Mouse (Mus musculus) heart, postnatal 25 days (tissue): Measurements from ENCODE around the gene Rap1b. TPM values are rescaled to one million over a fixed set of nuclear protein-coding genes. Genes with fewer than 3 reads are reported as not detected.

Source experiments
- DNase-seq: peaks from one replicate; pipeline ENCODE4 v3.0.0; 2022; ENCODE audit warnings: low spot score
- intact Hi-C: fragments of 180-260 bp; cut with DNase I; formaldehyde crosslinking; loops from one replicate; pipeline ENCODE4 v1.15.1; 2025
- total RNA-seq, 2 experiments: library from RNA; stranded (reverse); gene quantifications; 2 replicates each; pipeline ENCODE4 v1.2.3; 2021

Rap1b gene
- total RNA-seq, 2 experiments from 2014 or later: 48.1 to 56.8 TPM

GRCm38 (mm10) chr10:117860361-117860760, 14.5 kb upstream of the Rap1b start:
- DNase-seq: no peak
- intact Hi-C loops: no loop called here

DNA sequence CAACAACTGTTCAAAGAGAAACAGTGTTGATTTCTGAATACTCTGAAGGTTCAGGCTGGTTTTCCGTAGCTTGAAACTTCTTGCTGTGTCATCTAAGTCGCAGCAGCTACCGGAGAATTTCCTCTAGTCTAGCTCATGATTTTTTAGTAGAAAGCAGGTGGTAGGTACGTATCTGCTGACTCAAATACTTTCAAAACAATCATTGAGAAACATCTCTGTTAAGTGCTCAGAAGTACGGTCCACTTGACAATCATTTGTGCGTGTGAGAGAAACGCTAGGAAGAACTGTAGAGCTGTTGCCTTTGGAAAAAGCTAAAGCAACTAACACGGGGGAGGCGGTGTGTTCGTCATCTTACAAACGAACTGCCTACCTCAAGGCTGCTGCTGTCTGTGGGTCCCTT, 14.0 kb upstream of the Rap1b start:
- intact Hi-C loops: no loop called here

GRCm38 (mm10) chr10:117858241-117858640, 12.4 kb upstream of the Rap1b start:
- intact Hi-C loops: no loop called here
- no peak for DNase-seq

More for the DNA sequence above, 14.0 kb upstream of the Rap1b start:
- no peak for DNase-seq

DNA sequence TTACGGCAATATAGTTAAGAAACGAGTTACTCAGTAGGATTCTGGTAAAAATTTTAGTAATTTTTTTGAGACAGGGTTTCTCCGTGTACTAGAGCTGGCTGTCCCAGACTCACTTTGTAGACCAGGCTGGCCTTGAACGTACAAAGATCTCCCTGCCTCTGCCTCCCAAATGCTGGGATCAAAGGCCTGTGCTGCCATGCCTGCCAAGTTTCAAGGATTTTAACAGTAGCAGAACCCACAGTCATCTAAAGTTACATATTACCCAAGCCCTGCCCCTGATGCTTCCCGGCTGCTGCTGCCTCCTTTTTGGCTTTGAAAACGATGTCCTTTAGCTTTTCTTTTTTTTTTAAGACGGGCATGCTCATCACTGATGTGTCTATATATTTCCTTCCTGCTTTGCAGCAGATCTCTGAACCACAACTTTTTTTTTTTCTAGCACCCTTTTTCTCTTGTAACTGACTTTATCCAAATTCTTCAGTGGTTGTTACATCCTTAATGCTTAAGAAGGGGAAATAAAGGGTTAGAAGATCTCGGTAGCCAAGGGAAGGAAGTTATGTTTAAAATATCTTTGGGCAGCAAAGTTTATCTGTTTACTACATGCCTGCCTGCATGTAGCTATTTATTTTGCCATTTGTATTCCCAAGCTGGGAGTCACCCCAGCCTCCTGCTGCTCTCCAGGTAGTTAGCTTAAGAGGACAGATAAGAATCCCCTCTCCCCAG, 10.3 kb upstream of the Rap1b start:
- intact Hi-C loops: no loop called here
- no peak for DNase-seq

GRCm38 (mm10) chr10:117852648-117853192, 6.9 kb upstream of the Rap1b start:
- intact Hi-C loops: no loop called here
- no peak for DNase-seq

- no peak for DNase-seq
- intact Hi-C loops: loop anchor here (5.0 kb wide), 6 partner anchors 53 to 258 kb away; no protein-coding TSS in a partner anchor
These were observed 3.1 kb upstream of the Rap1b start for GRCm38 (mm10) chr10:117848981-117849380.

DNA sequence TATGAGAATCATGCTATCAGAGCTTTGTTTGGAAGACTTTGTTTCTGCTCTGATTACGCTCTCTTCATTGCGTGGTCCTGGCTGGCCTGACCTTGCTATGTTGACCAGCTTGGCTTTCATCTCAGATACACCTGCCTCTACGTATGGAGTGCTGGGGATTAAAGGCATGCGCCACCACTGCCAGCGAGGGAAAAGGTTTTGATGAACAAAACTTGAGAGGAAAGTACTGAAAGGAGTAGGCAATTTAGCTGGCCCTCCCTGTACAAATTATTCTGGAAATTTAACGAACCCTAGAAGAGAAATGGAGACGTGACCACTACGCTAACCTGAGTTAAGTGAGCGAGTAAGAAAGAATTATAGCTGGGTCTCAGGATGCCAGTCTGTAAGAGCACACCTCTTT, 961 bp upstream of the Rap1b start:
- intact Hi-C loops: loop anchor here (5.0 kb wide), 6 partner anchors 56 to 261 kb away; no protein-coding TSS in a partner anchor
- DNase-seq: no peak

DNA sequence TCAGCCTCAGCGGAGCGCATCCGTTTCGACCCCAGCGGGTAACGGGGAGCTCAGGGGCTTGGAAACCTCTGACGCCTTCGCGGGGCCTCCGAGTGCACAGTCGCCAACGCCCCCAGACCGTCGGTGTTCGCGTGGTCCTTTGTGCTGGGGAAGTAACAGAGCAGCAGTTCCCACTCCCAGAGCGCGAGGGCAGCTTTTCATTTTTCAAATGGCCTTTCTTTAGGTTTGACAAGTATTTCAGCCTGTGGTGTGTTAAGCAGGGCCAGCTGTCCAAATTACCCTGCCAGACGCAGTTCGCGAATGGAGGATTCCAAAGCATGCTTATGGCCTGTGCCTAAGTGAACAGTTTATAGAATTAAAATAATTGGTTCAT, 411 bp upstream of the Rap1b start:
- intact Hi-C loops: loop anchor here (5.0 kb wide), 6 partner anchors 56 to 261 kb away; no protein-coding TSS in a partner anchor
- no peak for DNase-seq

DNA sequence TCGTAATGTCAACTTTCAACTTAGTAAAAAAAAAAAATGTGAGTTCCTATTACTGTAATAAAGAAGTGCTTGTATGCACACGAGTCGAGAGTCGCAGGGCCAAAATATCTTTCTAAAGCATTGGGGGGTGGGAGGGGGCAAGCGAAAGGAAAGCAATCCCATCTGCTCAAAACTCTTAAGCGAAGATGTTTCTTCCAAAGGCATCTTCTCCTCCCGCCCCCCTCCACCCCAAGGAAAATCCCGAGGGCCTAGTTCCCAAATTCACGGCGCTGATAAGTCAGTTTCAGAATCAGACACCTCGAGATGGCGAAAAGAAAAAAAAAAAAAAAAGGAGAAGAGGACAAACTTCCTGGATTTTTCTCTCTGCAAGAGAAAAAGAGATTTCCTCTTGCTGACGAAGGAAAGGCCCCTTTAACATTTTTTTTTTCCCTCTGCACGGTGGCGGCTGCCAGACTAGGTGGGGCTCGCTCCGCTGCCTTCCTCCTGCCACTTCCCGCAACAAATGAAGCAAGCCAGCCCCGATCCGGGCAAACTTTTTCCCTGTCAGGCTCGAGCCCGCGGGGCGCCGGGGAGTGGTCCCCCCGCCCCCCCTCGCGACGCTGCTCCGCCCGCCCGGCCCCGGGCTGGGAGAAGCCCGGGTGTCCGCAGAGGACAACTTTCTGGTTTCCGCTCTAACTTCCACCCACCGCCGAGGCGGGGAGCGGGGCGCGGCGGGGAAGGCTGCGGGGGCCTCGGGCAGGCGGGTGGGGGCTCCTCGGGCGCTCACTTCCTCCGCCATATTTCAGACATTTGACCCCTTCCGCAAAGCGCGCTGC, 846 bp downstream of the Rap1b start:
- peak; percentile 69 for DNase-seq
- intact Hi-C loops: loop anchor here (5.0 kb wide), 7 partner anchors 53 to 262 kb away; partner anchors contain the start of gene Nup107

DNA sequence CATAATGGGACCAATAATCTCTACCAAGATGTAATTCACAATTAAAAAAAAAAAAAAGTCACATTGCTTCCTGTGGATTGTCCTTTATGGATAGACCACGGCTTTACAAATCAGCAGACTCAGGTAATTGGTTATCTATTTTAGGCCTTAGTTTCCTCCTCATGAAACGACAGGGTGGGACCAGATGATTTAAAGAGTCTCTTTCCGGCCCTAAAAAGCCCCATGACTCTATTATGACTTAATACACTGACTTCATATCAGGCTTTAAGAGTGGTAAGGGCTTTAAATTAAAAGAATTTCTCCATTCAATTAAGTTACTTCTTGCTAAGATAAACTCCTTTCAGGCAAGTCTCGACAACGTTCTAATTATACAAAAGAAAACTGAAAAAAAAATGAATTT, 1.6 kb downstream of the Rap1b start:
- no peak for DNase-seq
- intact Hi-C loops: loop anchor here (5.0 kb wide), 1 partner anchor 52 kb away; the partner anchor contains the start of gene Nup107

- intact Hi-C loops: loop anchor here (5.0 kb wide), 1 partner anchor 51 kb away; the partner anchor contains the start of gene Nup107
- no peak for DNase-seq
These were observed 2.1 kb downstream of the Rap1b start for GRCm38 (mm10) chr10:117843690-117844089.

- no peak for DNase-seq
These were observed 4.1 kb downstream of the Rap1b start for GRCm38 (mm10) chr10:117841765-117842164.

DNA sequence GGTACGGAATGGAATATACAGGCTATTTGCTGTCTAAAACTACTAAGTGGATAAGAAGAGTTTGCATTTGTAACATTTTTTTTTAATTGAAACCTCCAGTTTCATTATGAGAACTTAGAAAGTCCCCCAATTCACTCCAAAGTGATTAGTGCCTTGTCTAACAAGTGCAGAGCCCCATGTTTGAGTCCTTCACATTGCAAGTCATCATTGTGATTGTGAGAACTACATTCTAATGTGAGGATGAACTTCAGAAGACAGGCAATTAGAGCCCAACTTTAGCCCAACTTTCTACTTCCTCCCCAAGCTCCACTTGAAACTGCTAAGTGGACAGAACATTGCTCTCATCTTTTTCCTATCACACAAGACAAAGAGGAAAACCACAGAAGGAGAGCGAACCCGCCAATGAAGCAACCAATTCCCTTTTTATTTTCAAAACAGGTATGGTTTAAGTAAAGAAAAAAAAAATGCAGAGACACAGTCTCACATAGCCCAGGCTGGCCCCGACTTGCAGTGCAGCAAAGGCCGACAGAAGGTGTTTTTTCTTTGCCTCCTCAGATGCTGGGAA, 5.3 kb downstream of the Rap1b start:
- no peak for DNase-seq
- intact Hi-C loops: loop anchor here (2.0 to 5.0 kb wide), 2 partner anchors 16 to 48 kb away; partner anchors contain the start of gene Nup107

More at GRCm38 (mm10) chr10:117841765-117842164, 4.1 kb downstream of the Rap1b start:
- intact Hi-C loops: loop anchor here (2.0 to 5.0 kb wide), 2 partner anchors 17 to 49 kb away; partner anchors contain the start of gene Nup107

- intact Hi-C loops: loop anchor here (2.0 to 5.0 kb wide), 2 partner anchors 15 to 47 kb away; partner anchors contain the start of gene Nup107
- DNase-seq: no peak
These were observed 6.1 kb downstream of the Rap1b start for GRCm38 (mm10) chr10:117839737-117840136.

DNA sequence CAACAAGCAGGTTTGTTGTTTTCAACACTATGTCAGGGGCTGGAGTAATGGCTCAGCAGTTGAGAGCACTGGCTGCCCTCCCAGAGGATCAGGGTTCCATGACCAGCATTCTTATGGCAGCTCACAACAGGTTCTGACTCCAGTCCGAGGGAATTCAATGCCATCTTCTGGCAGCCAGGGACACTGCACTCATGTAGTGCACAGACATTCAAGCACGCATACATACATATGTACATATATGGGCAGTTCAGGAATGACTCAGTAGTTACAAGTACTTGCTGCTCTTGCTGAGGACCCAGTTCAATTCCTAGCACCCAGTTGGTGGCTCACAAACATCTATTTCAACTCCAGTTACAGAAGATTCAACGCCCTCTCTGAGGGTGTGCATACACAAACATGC, 6.9 kb downstream of the Rap1b start:
- DNase-seq: no peak
- intact Hi-C loops: no loop called here

GRCm38 (mm10) chr10:117836354-117836753, 9.5 kb downstream of the Rap1b start:
- intact Hi-C loops: no loop called here
- no peak for DNase-seq

DNA sequence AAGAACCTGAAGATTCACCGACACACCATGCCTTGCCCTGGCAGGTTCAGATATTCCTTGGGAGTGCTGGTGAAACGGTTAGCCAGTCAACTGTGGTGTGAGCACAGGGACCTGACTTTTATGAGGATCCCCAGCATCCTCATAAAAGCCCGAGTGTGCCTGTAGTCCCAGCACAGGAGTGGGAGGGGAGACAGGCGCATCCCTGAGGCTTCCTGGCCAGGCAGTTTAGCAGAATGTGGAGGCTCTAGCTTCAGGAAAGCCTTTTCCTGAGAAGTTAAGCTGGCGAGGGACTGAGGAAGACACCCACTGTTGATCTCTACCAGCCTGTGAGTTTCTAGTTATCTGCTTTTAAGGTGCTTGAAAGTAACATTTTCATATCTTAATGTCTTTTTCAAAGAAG, 10.4 kb downstream of the Rap1b start:
- intact Hi-C loops: no loop called here
- DNase-seq: no peak

DNA sequence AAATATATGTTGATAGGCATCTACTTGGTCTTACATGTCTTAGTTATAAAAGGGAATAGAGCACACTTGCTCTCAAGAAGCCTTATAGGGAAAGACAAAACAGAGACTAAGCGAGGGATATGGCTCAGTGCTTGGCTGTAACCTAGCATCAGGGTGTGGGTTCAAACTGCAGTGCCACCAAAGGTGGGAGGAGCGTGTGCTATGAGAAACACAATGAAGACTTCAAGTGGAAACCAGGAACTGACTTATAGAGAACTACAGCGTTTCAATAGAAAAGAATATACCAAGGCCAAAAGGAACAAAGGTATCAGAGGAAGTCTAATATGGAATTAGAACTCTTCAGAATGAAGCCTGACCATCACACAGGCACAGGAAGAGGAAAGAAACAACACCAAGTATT, 15.0 kb downstream of the Rap1b start:
- no peak for DNase-seq
- intact Hi-C loops: no loop called here

DNA sequence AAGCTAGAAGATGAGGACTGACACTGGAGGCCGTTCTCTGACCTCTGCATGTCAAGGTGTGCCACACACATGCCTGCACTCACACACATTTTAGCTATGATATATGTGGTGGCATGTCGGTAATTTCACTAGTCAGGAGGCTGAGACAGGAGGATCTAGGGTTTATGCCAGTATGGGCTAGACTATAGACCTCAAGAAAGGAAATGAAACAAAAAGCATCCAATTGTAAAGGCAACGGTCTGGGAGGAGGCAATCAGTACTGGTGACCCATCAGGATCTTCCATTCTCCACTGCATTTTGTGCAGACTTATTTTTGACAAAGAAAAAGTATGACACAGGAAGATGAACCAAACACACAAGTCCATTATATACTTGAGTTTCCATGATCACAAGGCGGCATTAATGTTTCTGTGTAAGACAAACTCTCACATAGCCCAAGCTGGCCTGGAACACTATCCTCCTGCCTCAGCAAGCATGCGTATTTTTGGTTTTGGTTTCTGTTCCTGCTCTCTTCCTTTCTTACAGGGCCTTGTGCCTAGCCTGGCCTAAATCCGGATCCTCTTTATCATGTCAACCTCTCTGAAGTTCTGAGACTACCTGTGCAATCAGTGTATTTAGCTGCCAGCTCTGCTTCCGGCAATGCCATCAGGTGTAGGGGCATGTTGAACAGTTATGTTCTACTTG, 16.2 kb downstream of the Rap1b start:
- no peak for DNase-seq
- intact Hi-C loops: no loop called here
